Mouse (Mus musculus): ENCODE measurements at regions not wholly inside any gene's neighbourhood (a gene's known extent, or its start where the extent isn't known, plus 50 kb on each side); places are given as distances from the start of the nearest gene placed in this dataset.

GRCm38 (mm10) chr14:45878428-45878827, 220.5 kb upstream of the Ddhd1 start:
- H3K9me3 ChIP-seq (ENCODE audit: control insufficient read depth, insufficient read depth, low read depth, low read length), result no peaks in the 10 kb centered on the region
- H3K4me1 ChIP-seq (ENCODE audit: control insufficient read depth in 2 of 2, insufficient read depth in 2 of 2, low read length in 2 of 2, poor library complexity in 1 of 2), result no peaks in the 10 kb centered on the region
- peak; percentile 40 for DNase-seq (ENCODE audit: low read depth, low spot score)
- peak; percentile 33; the same call in 1 of the 2 replicates for TF ChIP-seq ZC3H11A (IDR thresholded peaks at IDR 0.05; ENCODE audit: borderline replicate concordance, low read depth, low read length)
- TF ChIP-seq CHD2 (IDR thresholded peaks at IDR 0.05; ENCODE audit: low read depth, low read length), result no peak
- no peak for TF ChIP-seq MAFK (IDR thresholded peaks at IDR 0.05; ENCODE audit: insufficient read depth, low read depth, low read length)
- no peak overlapping the region for H3K4me3 ChIP-seq (ENCODE audit: insufficient read depth in 1 of 2, low read depth in 1 of 2, low read length in 2 of 2, poor library complexity in 1 of 2, severe bottlenecking in 1 of 2)
- H3K36me3 ChIP-seq (ENCODE audit: control insufficient read depth, insufficient read depth, low read length, poor library complexity, severe bottlenecking), result no peaks in the 10 kb centered on the region
- H3K27ac ChIP-seq (ENCODE audit: insufficient read depth, low read depth, low read length, poor library complexity, severe bottlenecking), result no peak overlapping the region
- in situ Hi-C loops (cut with MboI; ENCODE audit: low sequenced_read_pairs in 2 of 2, unreplicated experiment in 2 of 2), result no loop called here
- H3K9ac ChIP-seq (ENCODE audit: insufficient read depth, low read depth, low read length, poor library complexity, severe bottlenecking), result no peak overlapping the region

- Histone ChIP-seq H3K4me1 (ENCODE audit: control insufficient read depth in 2 of 2, insufficient read depth in 2 of 2, low read length in 2 of 2, poor library complexity in 1 of 2) (no peaks in the 10 kb centered on the region), H3K9me3 (ENCODE audit: control insufficient read depth, insufficient read depth, low read depth, low read length) (no peaks in the 10 kb centered on the region), H3K9ac (ENCODE audit: insufficient read depth, low read depth, low read length, poor library complexity, severe bottlenecking) (no peak overlapping the region), H3K27ac (ENCODE audit: insufficient read depth, low read depth, low read length, poor library complexity, severe bottlenecking) (no peak overlapping the region), H3K36me3 (ENCODE audit: control insufficient read depth, insufficient read depth, low read length, poor library complexity, severe bottlenecking) (no peaks in the 10 kb centered on the region), H3K4me3 (ENCODE audit: insufficient read depth in 1 of 2, low read depth in 1 of 2, low read length in 2 of 2, poor library complexity in 1 of 2, severe bottlenecking in 1 of 2) (no peak overlapping the region)
- DNase-seq (ENCODE audit: low read depth, low spot score), result no peak
- in situ Hi-C loops (cut with MboI; ENCODE audit: low sequenced_read_pairs in 2 of 2, unreplicated experiment in 2 of 2), result no loop called here
- TF ChIP-seq CHD2 (IDR thresholded peaks at IDR 0.05; ENCODE audit: low read depth, low read length) (no peak), HCFC1 (IDR thresholded peaks at IDR 0.05; ENCODE audit: borderline replicate concordance, insufficient read depth, low read length) (no peak), ZC3H11A (IDR thresholded peaks at IDR 0.05; ENCODE audit: borderline replicate concordance, low read depth, low read length) (no peak), ZNF384 (IDR thresholded peaks at IDR 0.05; ENCODE audit: low read depth, low read length) (no peak), MAFK (IDR thresholded peaks at IDR 0.05; ENCODE audit: insufficient read depth, low read depth, low read length) (no peak)
These were observed 262.8 kb upstream of the Ddhd1 start for GRCm38 (mm10) chr14:45920783-45921182.

GRCm38 (mm10) chr14:45943581-45943980, 285.6 kb upstream of the Ddhd1 start:
- in situ Hi-C loops (cut with MboI; ENCODE audit: low sequenced_read_pairs in 2 of 2, unreplicated experiment in 2 of 2), result no loop called here
- no peak overlapping the region for H3K27ac ChIP-seq (ENCODE audit: insufficient read depth, low read depth, low read length, poor library complexity, severe bottlenecking)
- no peaks in the 10 kb centered on the region for H3K36me3 ChIP-seq (ENCODE audit: control insufficient read depth, insufficient read depth, low read length, poor library complexity, severe bottlenecking)
- no peaks in the 10 kb centered on the region for H3K9me3 ChIP-seq (ENCODE audit: control insufficient read depth, insufficient read depth, low read depth, low read length)
- DNase-seq (ENCODE audit: low read depth, low spot score), result no peak
- H3K4me1 ChIP-seq (ENCODE audit: control insufficient read depth in 2 of 2, insufficient read depth in 2 of 2, low read length in 2 of 2, poor library complexity in 1 of 2), result no peaks in the 10 kb centered on the region
- TF ChIP-seq HCFC1 (IDR thresholded peaks at IDR 0.05; ENCODE audit: borderline replicate concordance, insufficient read depth, low read length), result no peak
- no peak for TF ChIP-seq MAFK (IDR thresholded peaks at IDR 0.05; ENCODE audit: insufficient read depth, low read depth, low read length)
- no peak for TF ChIP-seq CHD2 (IDR thresholded peaks at IDR 0.05; ENCODE audit: low read depth, low read length)
- no peak for TF ChIP-seq ZNF384 (IDR thresholded peaks at IDR 0.05; ENCODE audit: low read depth, low read length)
- no peak for TF ChIP-seq ZC3H11A (IDR thresholded peaks at IDR 0.05; ENCODE audit: borderline replicate concordance, low read depth, low read length)
- no peak overlapping the region for H3K4me3 ChIP-seq (ENCODE audit: insufficient read depth in 1 of 2, low read depth in 1 of 2, low read length in 2 of 2, poor library complexity in 1 of 2, severe bottlenecking in 1 of 2)
- H3K9ac ChIP-seq (ENCODE audit: insufficient read depth, low read depth, low read length, poor library complexity, severe bottlenecking), result no peak overlapping the region

- H3K9me3 ChIP-seq (ENCODE audit: control insufficient read depth, insufficient read depth, low read depth, low read length), result no peaks in the 10 kb centered on the region
- in situ Hi-C loops (cut with MboI; ENCODE audit: low sequenced_read_pairs in 2 of 2, unreplicated experiment in 2 of 2), result no loop called here
- no peak overlapping the region for H3K4me3 ChIP-seq (ENCODE audit: insufficient read depth in 1 of 2, low read depth in 1 of 2, low read length in 2 of 2, poor library complexity in 1 of 2, severe bottlenecking in 1 of 2)
- H3K4me1 ChIP-seq (ENCODE audit: control insufficient read depth in 2 of 2, insufficient read depth in 2 of 2, low read length in 2 of 2, poor library complexity in 1 of 2), result no peaks in the 10 kb centered on the region
- no peaks in the 10 kb centered on the region for H3K36me3 ChIP-seq (ENCODE audit: control insufficient read depth, insufficient read depth, low read length, poor library complexity, severe bottlenecking)
- TF ChIP-seq CHD2 (IDR thresholded peaks at IDR 0.05; ENCODE audit: low read depth, low read length), result no peak
- DNase-seq (ENCODE audit: low read depth, low spot score), result no peak
- H3K9ac ChIP-seq (ENCODE audit: insufficient read depth, low read depth, low read length, poor library complexity, severe bottlenecking), result no peak overlapping the region
- H3K27ac ChIP-seq (ENCODE audit: insufficient read depth, low read depth, low read length, poor library complexity, severe bottlenecking), result no peak overlapping the region
These were observed 286.2 kb upstream of the Ddhd1 start for GRCm38 (mm10) chr14:45944101-45944500.

- in situ Hi-C loops (cut with MboI; ENCODE audit: low sequenced_read_pairs in 2 of 2, unreplicated experiment in 2 of 2), result no loop called here
- Histone ChIP-seq H3K4me3 (ENCODE audit: insufficient read depth in 1 of 2, low read depth in 1 of 2, low read length in 2 of 2, poor library complexity in 1 of 2, severe bottlenecking in 1 of 2) (no peak overlapping the region), H3K9me3 (ENCODE audit: control insufficient read depth, insufficient read depth, low read depth, low read length) (no peaks in the 10 kb centered on the region), H3K9ac (ENCODE audit: insufficient read depth, low read depth, low read length, poor library complexity, severe bottlenecking) (no peak overlapping the region), H3K4me1 (ENCODE audit: control insufficient read depth in 2 of 2, insufficient read depth in 2 of 2, low read length in 2 of 2, poor library complexity in 1 of 2) (no peaks in the 10 kb centered on the region), H3K27ac (ENCODE audit: insufficient read depth, low read depth, low read length, poor library complexity, severe bottlenecking) (no peak overlapping the region), H3K36me3 (ENCODE audit: control insufficient read depth, insufficient read depth, low read length, poor library complexity, severe bottlenecking) (no peaks in the 10 kb centered on the region)
- DNase-seq (ENCODE audit: low read depth, low spot score), result no peak
- TF ChIP-seq HCFC1 (IDR thresholded peaks at IDR 0.05; ENCODE audit: borderline replicate concordance, insufficient read depth, low read length), result no peak
- no peak for TF ChIP-seq MAFK (IDR thresholded peaks at IDR 0.05; ENCODE audit: insufficient read depth, low read depth, low read length)
- no peak for TF ChIP-seq ZC3H11A (IDR thresholded peaks at IDR 0.05; ENCODE audit: borderline replicate concordance, low read depth, low read length)
- no peak for TF ChIP-seq CHD2 (IDR thresholded peaks at IDR 0.05; ENCODE audit: low read depth, low read length)
- no peak for TF ChIP-seq ZNF384 (IDR thresholded peaks at IDR 0.05; ENCODE audit: low read depth, low read length)
These were observed 286.6 kb upstream of the Ddhd1 start for GRCm38 (mm10) chr14:45944506-45944905.

Data from ES-E14 (cell line).